Mouse (Mus musculus) stomach, embryonic 14.5 days (tissue): ENCODE data around the gene Zfp764. TPM values are rescaled to one million over a fixed set of nuclear protein-coding genes. Genes with fewer than 3 reads are reported as not detected.
"Not testable (repeated sequence)": the region's sequence is repeated elsewhere in the genome, so short reads cannot be mapped to it uniquely, and the experiment has no call there.

Experiments
- ATAC-seq: fragments of 200-750 bp; cut with Nextera tagmentation; 2 replicates; pipeline ENCODE4 v1.8.0; 2017; ENCODE audit warnings: low read depth, moderate TSS enrichment; ENCODE audit not compliant: insufficient number of reproducible peaks, insufficient read depth, low FRiP score
- H3K27ac ChIP-seq: fragments of 300-500 bp; sonication (generic); 2 replicates; pipeline ENCODE4 v1.5.1; 2014; ENCODE audit warnings: mild to moderate bottlenecking, low read length, moderate library complexity, mixed read lengths
- H3K27me3 ChIP-seq: fragments of 300-500 bp; sonication (generic); 2 replicates; pipeline ENCODE4 v1.6.1; 2014; ENCODE audit warnings: low read length, control low read depth, mixed read lengths; ENCODE audit not compliant: control insufficient read depth, insufficient read depth
- H3K36me3 ChIP-seq: fragments of 300-500 bp; sonication (generic); 2 replicates; pipeline ENCODE4 v1.6.1; 2014; ENCODE audit warnings: mild to moderate bottlenecking, control low read depth, low read length, moderate library complexity, mixed read lengths; ENCODE audit not compliant: control insufficient read depth, insufficient read depth
- H3K4me1 ChIP-seq: fragments of 300-500 bp; sonication (generic); 2 replicates; pipeline ENCODE4 v1.6.1; 2014; ENCODE audit warnings: low read length, control low read depth, mixed read lengths; ENCODE audit not compliant: control insufficient read depth, insufficient read depth
- H3K4me2 ChIP-seq: fragments of 300-500 bp; sonication (generic); replicated peaks from 2 replicates; pipeline ENCODE4 v1.6.1; 2014; ENCODE audit warnings: low read depth, low read length, control low read depth
- H3K4me3 ChIP-seq: fragments of 300-500 bp; sonication (generic); 2 replicates; pipeline ENCODE4 v1.5.1; 2014; ENCODE audit warnings: low read depth, low read length, control low read depth
- H3K9ac ChIP-seq: fragments of 300-500 bp; sonication (generic); replicated peaks from 2 replicates; pipeline ENCODE4 v1.6.1; 2014; ENCODE audit warnings: low read depth, mild to moderate bottlenecking, control low read depth, low read length, moderate library complexity, mixed read lengths
- H3K9me3 ChIP-seq: fragments of 300-500 bp; sonication (generic); 2 replicates; pipeline ENCODE4 v1.6.1; 2016; ENCODE audit warnings: low read depth, low read length, control low read depth; ENCODE audit not compliant: control insufficient read depth
- WGBS: fragments of 180-500 bp; shearing (Covaris S2); extraction: QIAGEN DNeasy Blood & Tissue Kit; methylation state at CpG from one replicate; pipeline ENCODE4 v1.1.7; 2014; 5-methylcytosine and 5-hydroxymethylcytosine counted together
- polyA plus RNA-seq: library from polyadenylated mRNA; unstranded; fragments of >200 nt; fragmentation: Nextera tagmentation; extraction: Ambion mirVana; gene quantifications from 2 replicates; pipeline ENCODE4 v1.2.1, GENCODE M21; 2014

Zfp764 gene
- polyA plus RNA-seq = 10.3 and 12.0 TPM in 2 replicates

- not testable (repeated sequence) for H3K4me1 ChIP-seq, H3K36me3 ChIP-seq, H3K9me3 ChIP-seq, H3K27me3 ChIP-seq
- H3K9ac ChIP-seq = peak within 1 kb of the TSS; percentile 72
- peak within 1 kb of the TSS; percentile 48 for H3K4me3 ChIP-seq
- H3K4me2 ChIP-seq = peak within 1 kb of the TSS; percentile 78
- H3K27ac ChIP-seq = peak within 1 kb of the TSS; percentile 52; the same call in 1 of the 2 replicates
- peak; percentile 87 for ATAC-seq
- WGBS = 4% methylated on average over 40 of the region's 40 CpGs
Measured at GRCm38 (mm10) chr7:127406002-127406987, at the start of gene Zfp764. Gene Zfp764, minus strand, starts transcription at chr7:127406822.

GRCm38 (mm10) chr7:127454905-127455304 is 48.3 kb upstream of the Zfp764 start:
- ATAC-seq = no peak
- H3K36me3 ChIP-seq = peaks cover 22% of the 10 kb centered on the region; the same call in 1 of the 2 replicates
- H3K9me3 ChIP-seq = 0 out of 2 replicates have a peak, but pooled peaks cover 3% of the 10 kb centered on the region
- H3K4me2 ChIP-seq = no peak overlapping the region
- H3K9ac ChIP-seq = no peak overlapping the region
- peaks cover 13% of the 10 kb centered on the region for H3K4me1 ChIP-seq
- no peak overlapping the region for H3K4me3 ChIP-seq
- no peaks in the 10 kb centered on the region for H3K27me3 ChIP-seq
- no peak overlapping the region for H3K27ac ChIP-seq
- 92% methylated on average over 7 of the region's 7 CpGs for WGBS

GRCm38 (mm10) chr7:127453056-127453455 is 46.4 kb upstream of the Zfp764 start:
- Histone ChIP-seq H3K9ac (no peak overlapping the region), H3K27ac (no peak overlapping the region), H3K4me2 (no peak overlapping the region), H3K4me1 (peaks cover 17% of the 10 kb centered on the region), H3K4me3 (no peak overlapping the region), H3K9me3 (0 out of 2 replicates have a peak, but pooled peaks cover 3% of the 10 kb centered on the region), H3K36me3 (peaks cover 22% of the 10 kb centered on the region; the same call in 1 of the 2 replicates), H3K27me3 (no peaks in the 10 kb centered on the region)
- ATAC-seq = no peak
- WGBS = 97% methylated on average over 2 of the region's 2 CpGs

GRCm38 (mm10) chr7:127449966-127450365 is 43.3 kb upstream of the Zfp764 start:
- H3K27me3 ChIP-seq = no peaks in the 10 kb centered on the region
- ATAC-seq = no peak
- WGBS = 84% methylated on average over 7 of the region's 7 CpGs
- peak overlapping the region; percentile 96 for H3K4me3 ChIP-seq
- no peak overlapping the region for H3K27ac ChIP-seq
- H3K9me3 ChIP-seq = no peaks in the 10 kb centered on the region
- H3K36me3 ChIP-seq = 0 out of 2 replicates have a peak, but pooled peaks cover 5% of the 10 kb centered on the region
- peaks cover 17% of the 10 kb centered on the region for H3K4me1 ChIP-seq
- peak overlapping the region; percentile 70 for H3K4me2 ChIP-seq
- 0 out of 2 replicates have a peak overlapping the region, but pooled peaks have one; percentile 1 for H3K9ac ChIP-seq

GRCm38 (mm10) chr7:127448521-127449300 is 42.1 kb upstream of the Zfp764 start, which contains the start of gene Zfp689:
Gene Zfp689, minus strand, starts transcription at chr7:127449158.
- peak within 1 kb of the TSS; percentile 96 for H3K4me3 ChIP-seq
- H3K4me1 ChIP-seq = peaks cover 17% of the 10 kb centered on the region
- H3K36me3 ChIP-seq = peaks cover 11% of the 10 kb centered on the region
- WGBS = under 1% methylated on average over 54 of the region's 54 CpGs
- ATAC-seq = peak; percentile 92
- no peaks in the 10 kb centered on the region for H3K9me3 ChIP-seq
- peak within 1 kb of the TSS; percentile 96 for H3K27ac ChIP-seq
- peak within 1 kb of the TSS; percentile 94 for H3K9ac ChIP-seq
- no peaks in the 10 kb centered on the region for H3K27me3 ChIP-seq
- peak within 1 kb of the TSS; percentile 70 for H3K4me2 ChIP-seq

- no peak overlapping the region for H3K4me3 ChIP-seq
- H3K4me1 ChIP-seq = no peaks in the 10 kb centered on the region
- H3K27me3 ChIP-seq = no peaks in the 10 kb centered on the region
- no peak overlapping the region for H3K4me2 ChIP-seq
- 94% methylated on average over 20 of the region's 20 CpGs for WGBS
- no peak overlapping the region for H3K9ac ChIP-seq
- H3K9me3 ChIP-seq = no peaks in the 10 kb centered on the region
- H3K36me3 ChIP-seq = peaks cover 25% of the 10 kb centered on the region
- no peak overlapping the region for H3K27ac ChIP-seq
- no peak for ATAC-seq
Measured at GRCm38 (mm10) chr7:127443976-127444375, 37.4 kb upstream of the Zfp764 start.

- Histone ChIP-seq H3K27me3 (no peaks in the 10 kb centered on the region), H3K9me3 (peaks cover 7% of the 10 kb centered on the region; the same call in 1 of the 2 replicates), H3K36me3 (peaks cover 7% of the 10 kb centered on the region; the same call in 1 of the 2 replicates), H3K4me2 (no peak overlapping the region), H3K4me1 (no peaks in the 10 kb centered on the region), H3K4me3 (no peak overlapping the region), H3K9ac (no peak overlapping the region), H3K27ac (no peak overlapping the region)
- 87% methylated on average over 3 of the region's 3 CpGs for WGBS
- no peak for ATAC-seq
Measured at GRCm38 (mm10) chr7:127437724-127438123, 31.1 kb upstream of the Zfp764 start.

- H3K4me2 ChIP-seq = no peak overlapping the region
- WGBS = 87% methylated on average over 4 of the region's 4 CpGs
- no peak for ATAC-seq
- peaks cover 7% of the 10 kb centered on the region; the same call in 1 of the 2 replicates for H3K9me3 ChIP-seq
- H3K36me3 ChIP-seq = no peaks in the 10 kb centered on the region
- no peaks in the 10 kb centered on the region for H3K27me3 ChIP-seq
- no peak overlapping the region for H3K9ac ChIP-seq
- H3K27ac ChIP-seq = no peak overlapping the region
- H3K4me3 ChIP-seq = no peak overlapping the region
- H3K4me1 ChIP-seq = no peaks in the 10 kb centered on the region
Measured at GRCm38 (mm10) chr7:127435206-127435605, 28.6 kb upstream of the Zfp764 start.
